Mouse (Mus musculus) forebrain, postnatal 0 days (tissue): ENCODE measurements around the gene Sh3d19. TPM values are rescaled to one million over a fixed set of nuclear protein-coding genes. Genes with fewer than 3 reads are reported as not detected.
A peak's percentile ranks its signal among the peaks of the same experiment; 100 is the strongest.

ENCODE experiments used
- ATAC-seq: fragments of 200-750 bp; cut with Nextera tagmentation; 2 replicates; pipeline ENCODE4 v1.8.0; 2017; ENCODE audit warnings: mild to moderate bottlenecking, moderate library complexity
- DNase-seq: peaks from one replicate; pipeline ENCODE4 v3.0.0-alpha.2; 2015
- H3K27ac ChIP-seq: fragments of 300-500 bp; sonication (generic); 2 replicates; pipeline ENCODE4 v1.5.1; 2014; ENCODE audit warnings: low read depth, mild to moderate bottlenecking, antibody characterized with exemption, low read length, moderate library complexity, mixed read lengths
- H3K27me3 ChIP-seq: fragments of 300-500 bp; sonication (generic); 2 replicates; pipeline ENCODE4 v1.6.1; 2014; ENCODE audit warnings: mild to moderate bottlenecking, low read length, mixed read lengths; ENCODE audit not compliant: insufficient read depth
- H3K36me3 ChIP-seq: fragments of 300-500 bp; sonication (generic); 2 replicates; pipeline ENCODE4 v1.6.1; 2014; ENCODE audit warnings: mild to moderate bottlenecking, moderate library complexity; ENCODE audit not compliant: insufficient read depth
- H3K4me1 ChIP-seq: fragments of 300-500 bp; sonication (generic); 2 replicates; pipeline ENCODE4 v1.6.1; 2014; ENCODE audit warnings: antibody characterized with exemption; ENCODE audit not compliant: insufficient read depth
- H3K4me2 ChIP-seq: fragments of 300-500 bp; sonication (generic); 2 replicates; pipeline ENCODE4 v1.6.1; 2014; ENCODE audit warnings: low read depth, mild to moderate bottlenecking, moderate library complexity
- H3K4me3 ChIP-seq: fragments of 300-500 bp; sonication (generic); 2 replicates; pipeline ENCODE4 v1.5.1; 2014; ENCODE audit warnings: low read depth, low read length, mixed read lengths
- H3K9ac ChIP-seq: fragments of 300-500 bp; sonication (generic); 2 replicates; pipeline ENCODE4 v1.6.1; 2014; ENCODE audit warnings: mild to moderate bottlenecking
- H3K9me3 ChIP-seq: fragments of 300-500 bp; sonication (generic); 2 replicates; pipeline ENCODE4 v1.6.1; 2016; ENCODE audit warnings: low read length
- CTCF ChIP-seq: sonication (generic); IDR thresholded peaks from 2 replicates; pipeline ENCODE4 v1.5.1; 2016; ENCODE audit warnings: antibody characterized with exemption, control low read depth, low read depth
- WGBS: fragments of 180-500 bp; shearing (Covaris S2); extraction: QIAGEN DNeasy Blood & Tissue Kit; methylation state at CpG from one replicate; pipeline ENCODE4 v1.1.7; 2014; 5-methylcytosine and 5-hydroxymethylcytosine counted together
- polyA plus RNA-seq: library from polyadenylated mRNA; unstranded; fragments of >200 nt; fragmentation: Nextera tagmentation; extraction: Ambion mirVana; gene quantifications from 2 replicates; pipeline ENCODE4 v1.2.1, GENCODE M21; 2015
- total RNA-seq: library from RNA; depleted of rRNA; stranded (reverse); fragments of >200 nt; gene quantifications from 2 replicates; pipeline ENCODE4 v1.2.3, GENCODE M21; 2014

Gene Sh3d19
- total and polyA plus RNA-seq, 2 experiments from 2014 or later: 14.3 to 25.1 TPM

GRCm38 (mm10) chr3:86106086-86106632 is 135.2 kb downstream of the Sh3d19 start:
- Histone ChIP-seq H3K4me3 (no peak overlapping the region), H3K27me3 (no peaks in the 10 kb centered on the region), H3K27ac (no peak overlapping the region), H3K9ac (no peak overlapping the region), H3K9me3 (no peaks in the 10 kb centered on the region), H3K4me1 (no peaks in the 10 kb centered on the region), H3K4me2 (no peak overlapping the region), H3K36me3 (peaks cover 5% of the 10 kb centered on the region; the same call in 1 of the 2 replicates)
- ATAC-seq (no peak), DNase-seq (no peak)
- WGBS: 51% methylated on average over 8 of the region's 8 CpGs
- no peak for TF ChIP-seq CTCF

GRCm38 (mm10) chr3:86107637-86108539 is 137.0 kb downstream of the Sh3d19 start:
- no peak for ATAC-seq
- H3K4me3 ChIP-seq: no peak overlapping the region
- TF ChIP-seq CTCF: no peak
- H3K9ac ChIP-seq: no peak overlapping the region
- no peaks in the 10 kb centered on the region for H3K4me1 ChIP-seq
- H3K4me2 ChIP-seq: no peak overlapping the region
- no peaks in the 10 kb centered on the region for H3K9me3 ChIP-seq
- H3K27ac ChIP-seq: no peak overlapping the region
- 48% methylated on average over 8 of the region's 8 CpGs for WGBS
- no peak for DNase-seq
- no peaks in the 10 kb centered on the region for H3K36me3 ChIP-seq
- H3K27me3 ChIP-seq: no peaks in the 10 kb centered on the region

GRCm38 (mm10) chr3:86108576-86108975 is 137.7 kb downstream of the Sh3d19 start:
- Histone ChIP-seq H3K9ac (no peak overlapping the region), H3K9me3 (no peaks in the 10 kb centered on the region), H3K4me2 (no peak overlapping the region), H3K27me3 (no peaks in the 10 kb centered on the region), H3K4me1 (no peaks in the 10 kb centered on the region), H3K4me3 (no peak overlapping the region), H3K27ac (no peak overlapping the region), H3K36me3 (no peaks in the 10 kb centered on the region)
- DNase-seq (no peak), ATAC-seq (no peak)
- WGBS: 82% methylated on average over 4 of the region's 4 CpGs
- no peak for TF ChIP-seq CTCF

GRCm38 (mm10) chr3:86109099-86109498 is 138.2 kb downstream of the Sh3d19 start:
- Histone ChIP-seq H3K27ac (no peak overlapping the region), H3K27me3 (no peaks in the 10 kb centered on the region), H3K4me2 (no peak overlapping the region), H3K4me3 (no peak overlapping the region), H3K4me1 (no peaks in the 10 kb centered on the region), H3K9ac (no peak overlapping the region), H3K36me3 (no peaks in the 10 kb centered on the region), H3K9me3 (no peaks in the 10 kb centered on the region)
- 78% methylated on average over 7 of the region's 7 CpGs for WGBS
- TF ChIP-seq CTCF: no peak
- no peak for DNase-seq
- ATAC-seq: no peak

- no peak for ATAC-seq
- H3K4me1 ChIP-seq: no peaks in the 10 kb centered on the region
- no peaks in the 10 kb centered on the region for H3K9me3 ChIP-seq
- H3K9ac ChIP-seq: no peak overlapping the region
- H3K27ac ChIP-seq: no peak overlapping the region
- peak; percentile 43 for TF ChIP-seq CTCF
- WGBS: 26% methylated on average over 10 of the region's 10 CpGs
- H3K4me3 ChIP-seq: no peak overlapping the region
- no peak overlapping the region for H3K4me2 ChIP-seq
- H3K36me3 ChIP-seq: no peaks in the 10 kb centered on the region
- no peak for DNase-seq
- H3K27me3 ChIP-seq: no peaks in the 10 kb centered on the region
These were observed 139.2 kb downstream of the Sh3d19 start for GRCm38 (mm10) chr3:86110077-86110476.

- H3K9ac ChIP-seq: no peak overlapping the region
- WGBS: 66% methylated on average over 7 of the region's 7 CpGs
- ATAC-seq: peak; percentile 14; the same call in 1 of the 2 replicates
- peaks cover 5% of the 10 kb centered on the region; the same call in 1 of the 2 replicates for H3K36me3 ChIP-seq
- no peaks in the 10 kb centered on the region for H3K4me1 ChIP-seq
- H3K27ac ChIP-seq: no peak overlapping the region
- no peak overlapping the region for H3K4me3 ChIP-seq
- no peaks in the 10 kb centered on the region for H3K9me3 ChIP-seq
- no peak overlapping the region for H3K4me2 ChIP-seq
- no peak for TF ChIP-seq CTCF
- H3K27me3 ChIP-seq: no peaks in the 10 kb centered on the region
- no peak for DNase-seq
These were observed 141.9 kb downstream of the Sh3d19 start for GRCm38 (mm10) chr3:86112766-86113165.

GRCm38 (mm10) chr3:86114659-86115338 is 143.9 kb downstream of the Sh3d19 start:
- 59% methylated on average over 12 of the region's 12 CpGs for WGBS
- DNase-seq: peak; percentile 33

More at GRCm38 (mm10) chr3:86114659-86115338, 143.9 kb downstream of the Sh3d19 start:
- H3K27me3 ChIP-seq: no peaks in the 10 kb centered on the region
- no peaks in the 10 kb centered on the region for H3K9me3 ChIP-seq
- H3K27ac ChIP-seq: no peak overlapping the region
- H3K4me1 ChIP-seq: no peaks in the 10 kb centered on the region
- peaks cover 5% of the 10 kb centered on the region; the same call in 1 of the 2 replicates for H3K36me3 ChIP-seq
- no peak overlapping the region for H3K4me3 ChIP-seq
- ATAC-seq: peak; percentile 83
- TF ChIP-seq CTCF: no peak
- no peak overlapping the region for H3K9ac ChIP-seq
- no peak overlapping the region for H3K4me2 ChIP-seq
